Mouse (Mus musculus) adrenal gland, postnatal 25 days (tissue): ENCODE measurements around the gene Zfp131. TPM values are rescaled to one million over a fixed set of nuclear protein-coding genes. Genes with fewer than 3 reads are reported as not detected.
"Not testable (repeated sequence)": the region's sequence is repeated elsewhere in the genome, so short reads cannot be mapped to it uniquely, and the experiment has no call there.

Experiments used
- DNase-seq: peaks from one replicate; pipeline ENCODE4 v3.0.0; 2021; ENCODE audit warnings: mixed read lengths
- long read RNA-seq: library from polyadenylated mRNA; stranded (forward); transcript quantifications from one replicate; pipeline ENCODE4 v2.0.0, GENCODE M21; 2021
- total RNA-seq: library from RNA; stranded (reverse); gene quantifications from 2 replicates; pipeline ENCODE4 v1.2.3, GENCODE M21; 2021

The Zfp131 gene
- 32.4 and 37.4 TPM in 2 replicates for total RNA-seq
- long read RNA-seq, partial matches to known transcripts: 12 of 24 reads
- long read RNA-seq, other reads (novel, unspliced or antisense): 7 of 24 reads

- DNase-seq: peak; percentile 97
Observed at GRCm38 (mm10) chr13:119790761-119791579, at the start of gene Zfp131. Zfp131 (minus strand) TSS chr13:119790889.

- not testable (repeated sequence) for DNase-seq
Observed at GRCm38 (mm10) chr13:119839982-119840381, 49.3 kb upstream of the Zfp131 start.

- peak; percentile 48 for DNase-seq
Observed at GRCm38 (mm10) chr13:119837719-119838337, 47.1 kb upstream of the Zfp131 start.

- DNase-seq: peak; percentile 4
Observed at GRCm38 (mm10) chr13:119836324-119836811, 45.7 kb upstream of the Zfp131 start.

GRCm38 (mm10) chr13:119835320-119836056 is 44.8 kb upstream of the Zfp131 start, which contains the start of gene D13Ertd608e:
D13Ertd608e (plus strand) TSS chr13:119836006.
- DNase-seq: peak; percentile 45

GRCm38 (mm10) chr13:119830116-119830515 is 39.4 kb upstream of the Zfp131 start, which contains the start of gene AF067063:
AF067063 (minus strand) TSS chr13:119830216.
- not testable (repeated sequence) for DNase-seq

GRCm38 (mm10) chr13:119817579-119818206 is 27.0 kb upstream of the Zfp131 start:
- DNase-seq: no peak

GRCm38 (mm10) chr13:119816798-119817197 is 26.1 kb upstream of the Zfp131 start:
- DNase-seq: no peak

- no peak for DNase-seq
Observed at GRCm38 (mm10) chr13:119810031-119810430, 19.3 kb upstream of the Zfp131 start.

- no peak for DNase-seq
Observed at GRCm38 (mm10) chr13:119808937-119809336, 18.2 kb upstream of the Zfp131 start.

GRCm38 (mm10) chr13:119797656-119798055 is 7.0 kb upstream of the Zfp131 start:
- no peak for DNase-seq

- no peak for DNase-seq
Observed at GRCm38 (mm10) chr13:119792791-119793404, 2.2 kb upstream of the Zfp131 start.

- no peak for DNase-seq
Observed at GRCm38 (mm10) chr13:119791580-119792135, 969 bp upstream of the Zfp131 start.

- DNase-seq: peak; percentile 70
Observed at GRCm38 (mm10) chr13:119789851-119790717, 605 bp downstream of the Zfp131 start.

GRCm38 (mm10) chr13:119783581-119783980 is 7.1 kb downstream of the Zfp131 start:
- DNase-seq: no peak

- DNase-seq: no peak
Observed at GRCm38 (mm10) chr13:119768541-119768940, 22.1 kb downstream of the Zfp131 start.

- no peak for DNase-seq
Observed at GRCm38 (mm10) chr13:119766480-119766879, 24.2 kb downstream of the Zfp131 start.

GRCm38 (mm10) chr13:119756831-119757230 is 33.9 kb downstream of the Zfp131 start:
- DNase-seq: no peak

- peak; percentile 87 for DNase-seq
Observed at GRCm38 (mm10) chr13:119755681-119756471, 34.8 kb downstream of the Zfp131 start, which contains the start of gene Nim1k. Nim1k (minus strand) TSS chr13:119755882.
